Mouse (Mus musculus) erythroblast, embryonic 14.5 days (primary cell): ENCODE results near the gene Rnls.

Experiments used
- GATA1 ChIP-seq: IDR thresholded peaks from 2 replicates; pipeline ENCODE4 v1.6.1; 2012; ENCODE audit warnings: low read length, inconsistent platforms, mixed read lengths
- TAL1 ChIP-seq: IDR thresholded peaks from 3 replicates; pipeline ENCODE4 v1.6.1; 2012; ENCODE audit warnings: low read length, inconsistent platforms, mixed read lengths

GRCm38 (mm10) chr19:33217791-33218300, 174.2 kb downstream of the Rnls start:
- TF ChIP-seq GATA1: no peak
- TF ChIP-seq TAL1: no peak
